Mouse (Mus musculus): ENCODE measurements around the gene Cbwd1. TPM values are rescaled to one million over a fixed set of nuclear protein-coding genes. Genes with fewer than 3 reads are reported as not detected.

Gene Cbwd1
- polyA plus RNA-seq, 1 experiment = not detected

GRCm38 (mm10) chr19:24900581-24901220 is 60.7 kb downstream of the Cbwd1 start, which contains the start of gene Foxd4:
Gene Foxd4, minus strand, starts transcription at chr19:24901197.
- Histone ChIP-seq H3K4me1 (ENCODE audit: control insufficient read depth, insufficient read depth, low read length) (peaks cover 20% of the 10 kb centered on the region), H3K4me3 (ENCODE audit: insufficient read depth, low read depth, low read length) (no peak within 1 kb of the TSS), H3K27ac (ENCODE audit: insufficient read depth, low read depth, low read length) (no peak within 1 kb of the TSS)
- TF ChIP-seq POLR2A (IDR thresholded peaks at IDR 0.05; ENCODE audit: insufficient read depth, low read depth, low read length) (no peak), CTCF (IDR thresholded peaks at IDR 0.05; ENCODE audit: insufficient read depth, low read depth, low read length) (no peak)
- WGBS = 2% methylated on average over 27 of the region's 27 CpGs

- TF ChIP-seq CTCF (IDR thresholded peaks at IDR 0.05; ENCODE audit: insufficient read depth, low read depth, low read length) = no peak
- TF ChIP-seq POLR2A (IDR thresholded peaks at IDR 0.05; ENCODE audit: insufficient read depth, low read depth, low read length) = no peak
- Histone ChIP-seq H3K4me1 (ENCODE audit: control insufficient read depth, insufficient read depth, low read length) (peaks cover 20% of the 10 kb centered on the region), H3K4me3 (ENCODE audit: insufficient read depth, low read depth, low read length) (no peak overlapping the region), H3K27ac (ENCODE audit: insufficient read depth, low read depth, low read length) (no peak overlapping the region)
- WGBS = 2% methylated on average over 84 of the region's 84 CpGs
These were observed 61.5 kb downstream of the Cbwd1 start for GRCm38 (mm10) chr19:24899578-24900544.

- TF ChIP-seq CTCF (IDR thresholded peaks at IDR 0.05; ENCODE audit: insufficient read depth, low read depth, low read length) (no peak), POLR2A (IDR thresholded peaks at IDR 0.05; ENCODE audit: insufficient read depth, low read depth, low read length) (no peak)
- peaks cover 20% of the 10 kb centered on the region for H3K4me1 ChIP-seq (ENCODE audit: control insufficient read depth, insufficient read depth, low read length)
- WGBS = 6% methylated on average over 34 of the region's 34 CpGs
- H3K27ac ChIP-seq (ENCODE audit: insufficient read depth, low read depth, low read length) = no peak overlapping the region
- no peak overlapping the region for H3K4me3 ChIP-seq (ENCODE audit: insufficient read depth, low read depth, low read length)
These were observed 62.5 kb downstream of the Cbwd1 start for GRCm38 (mm10) chr19:24898737-24899577.

GRCm38 (mm10) chr19:24897896-24898736 is 63.3 kb downstream of the Cbwd1 start:
- Histone ChIP-seq H3K4me3 (ENCODE audit: insufficient read depth, low read depth, low read length) (no peak overlapping the region), H3K27ac (ENCODE audit: insufficient read depth, low read depth, low read length) (no peak overlapping the region), H3K4me1 (ENCODE audit: control insufficient read depth, insufficient read depth, low read length) (peaks cover 20% of the 10 kb centered on the region)
- 5% methylated on average over 20 of the region's 20 CpGs for WGBS
- TF ChIP-seq CTCF (IDR thresholded peaks at IDR 0.05; ENCODE audit: insufficient read depth, low read depth, low read length) (no peak), POLR2A (IDR thresholded peaks at IDR 0.05; ENCODE audit: insufficient read depth, low read depth, low read length) (no peak)

- no peak overlapping the region for H3K27ac ChIP-seq (ENCODE audit: insufficient read depth, low read depth, low read length)
- no peak overlapping the region for H3K4me3 ChIP-seq (ENCODE audit: insufficient read depth, low read depth, low read length)
- H3K4me1 ChIP-seq (ENCODE audit: control insufficient read depth, insufficient read depth, low read length) = peaks cover 20% of the 10 kb centered on the region
- TF ChIP-seq POLR2A (IDR thresholded peaks at IDR 0.05; ENCODE audit: insufficient read depth, low read depth, low read length) (no peak), CTCF (IDR thresholded peaks at IDR 0.05; ENCODE audit: insufficient read depth, low read depth, low read length) (no peak)
- WGBS = 3% methylated on average over 57 of the region's 57 CpGs
These were observed 64.2 kb downstream of the Cbwd1 start for GRCm38 (mm10) chr19:24897006-24897895.

- Histone ChIP-seq H3K4me1 (ENCODE audit: control insufficient read depth, insufficient read depth, low read length) (peaks cover 20% of the 10 kb centered on the region), H3K4me3 (ENCODE audit: insufficient read depth, low read depth, low read length) (no peak overlapping the region), H3K27ac (ENCODE audit: insufficient read depth, low read depth, low read length) (no peak overlapping the region)
- WGBS = 44% methylated on average over 4 of the region's 4 CpGs
- TF ChIP-seq POLR2A (IDR thresholded peaks at IDR 0.05; ENCODE audit: insufficient read depth, low read depth, low read length) = no peak
- TF ChIP-seq CTCF (IDR thresholded peaks at IDR 0.05; ENCODE audit: insufficient read depth, low read depth, low read length) = no peak
These were observed 64.9 kb downstream of the Cbwd1 start for GRCm38 (mm10) chr19:24896536-24896935.

GRCm38 (mm10) chr19:24886888-24887287 is 74.5 kb downstream of the Cbwd1 start:
- Histone ChIP-seq H3K4me1 (ENCODE audit: control insufficient read depth, insufficient read depth, low read length) (no peaks in the 10 kb centered on the region), H3K4me3 (ENCODE audit: insufficient read depth, low read depth, low read length) (no peak overlapping the region), H3K27ac (ENCODE audit: insufficient read depth, low read depth, low read length) (no peak overlapping the region)
- WGBS = 84% methylated on average over 3 of the region's 3 CpGs
- TF ChIP-seq POLR2A (IDR thresholded peaks at IDR 0.05; ENCODE audit: insufficient read depth, low read depth, low read length) (no peak), CTCF (IDR thresholded peaks at IDR 0.05; ENCODE audit: insufficient read depth, low read depth, low read length) (no peak)
